Mouse (Mus musculus): ENCODE data around the gene Aig1.

DNA sequence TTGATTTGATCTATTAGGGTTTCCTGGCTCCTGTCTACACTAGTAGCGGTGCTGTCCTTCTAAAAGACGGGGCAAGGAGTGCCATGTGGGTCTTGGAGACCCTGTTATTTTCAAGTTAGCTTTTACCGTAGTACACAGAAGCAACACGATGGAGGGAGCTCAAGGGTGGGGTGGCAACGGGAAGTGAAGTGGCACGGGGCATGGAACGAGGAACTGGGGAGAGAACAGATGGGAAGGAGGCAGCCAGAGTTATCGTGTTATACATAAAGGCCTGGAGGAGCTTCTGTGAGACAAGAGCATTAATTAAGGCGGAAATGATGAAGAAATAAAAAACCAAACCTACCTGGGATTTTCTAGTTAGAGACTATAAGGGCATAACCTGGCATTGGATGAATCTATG, 31.8 kb downstream of the Aig1 start:
- TF ChIP-seq MAZ (IDR thresholded peaks at IDR 0.05; ENCODE audit: low read depth, low read length): no peak
- TF ChIP-seq E2F4 (IDR thresholded peaks at IDR 0.05; ENCODE audit: borderline replicate concordance, low read depth, low read length): no peak
- no peak for TF ChIP-seq GATA1 (IDR thresholded peaks at IDR 0.05; ENCODE audit: low read depth, low read length)
- no peak for TF ChIP-seq USF1 (IDR thresholded peaks at IDR 0.05; ENCODE audit: low read depth, low read length)
